Mouse (Mus musculus) spleen, embryonic (tissue): Measurements from ENCODE around the gene Mertk.
"Not testable (repeated sequence)": the region's sequence is repeated elsewhere in the genome, so short reads cannot be mapped to it uniquely, and the experiment has no call there.

Experiments
- CTCF ChIA-PET: fragments of 350-600 bp; sonication (Branson Sonifier 250); formaldehyde crosslinking; loops from one replicate; lab custom pipeline; 2022; lab: Charles Lee

Mertk gene

GRCm38 (mm10) chr2:128698693-128699181 is at the start of gene Mertk:
Mertk (plus strand) TSS chr2:128698956.
- CTCF ChIA-PET = interaction anchor here (0.5 kb wide), 1 partner anchor 359 kb away, joined by 10 read pairs; no protein-coding TSS in a partner anchor

- CTCF ChIA-PET = interaction anchor here (0.6 kb wide), 1 partner anchor 1614 kb away, joined by 4 read pairs; no protein-coding TSS in a partner anchor
Measured at GRCm38 (mm10) chr2:128680661-128681060, 18.1 kb upstream of the Mertk start.

GRCm38 (mm10) chr2:128686921-128687557 is 11.7 kb upstream of the Mertk start, which contains the start of gene Anapc1:
Anapc1 (minus strand) TSS chr2:128687391.
- CTCF ChIA-PET = no interaction called here

- CTCF ChIA-PET = interaction anchor here (0.6 kb wide), 1 partner anchor 114 kb away, joined by 4 read pairs; no protein-coding TSS in a partner anchor
Measured at GRCm38 (mm10) chr2:128687558-128688120, 11.1 kb upstream of the Mertk start.

GRCm38 (mm10) chr2:128692336-128692735 is 6.4 kb upstream of the Mertk start:
- CTCF ChIA-PET = no interaction called here

- CTCF ChIA-PET = no interaction called here
Measured at GRCm38 (mm10) chr2:128692771-128693170, 6.0 kb upstream of the Mertk start.

- CTCF ChIA-PET = no interaction called here
Measured at GRCm38 (mm10) chr2:128693236-128693635, 5.5 kb upstream of the Mertk start.

- CTCF ChIA-PET = not testable (repeated sequence)
Measured at GRCm38 (mm10) chr2:128693828-128694227, 4.9 kb upstream of the Mertk start.

GRCm38 (mm10) chr2:128694548-128694947 is 4.2 kb upstream of the Mertk start:
- CTCF ChIA-PET = no interaction called here

- CTCF ChIA-PET = no interaction called here
Measured at GRCm38 (mm10) chr2:128696426-128696825, 2.3 kb upstream of the Mertk start.

GRCm38 (mm10) chr2:128697047-128697446 is 1.7 kb upstream of the Mertk start:
- CTCF ChIA-PET = no interaction called here

- CTCF ChIA-PET = no interaction called here
Measured at GRCm38 (mm10) chr2:128697566-128697965, 1.2 kb upstream of the Mertk start.

- CTCF ChIA-PET = interaction anchor here (0.5 kb wide), 1 partner anchor 359 kb away, joined by 10 read pairs; no protein-coding TSS in a partner anchor
Measured at GRCm38 (mm10) chr2:128698140-128698692, 540 bp upstream of the Mertk start.

- CTCF ChIA-PET = interaction anchor here (1.1 kb wide), 1 partner anchor 100 kb away, joined by 15 read pairs; no protein-coding TSS in a partner anchor
Measured at GRCm38 (mm10) chr2:128699201-128699885, 587 bp downstream of the Mertk start.

GRCm38 (mm10) chr2:128704474-128704873 is 5.7 kb downstream of the Mertk start:
- CTCF ChIA-PET = no interaction called here

- CTCF ChIA-PET = no interaction called here
Measured at GRCm38 (mm10) chr2:128709264-128709663, 10.5 kb downstream of the Mertk start.

GRCm38 (mm10) chr2:128710609-128711008 is 11.9 kb downstream of the Mertk start:
- CTCF ChIA-PET = no interaction called here

GRCm38 (mm10) chr2:128712940-128713339 is 14.2 kb downstream of the Mertk start:
- CTCF ChIA-PET = no interaction called here

- CTCF ChIA-PET = no interaction called here
Measured at GRCm38 (mm10) chr2:128713548-128714003, 14.8 kb downstream of the Mertk start.

GRCm38 (mm10) chr2:128714724-128715241 is 16.0 kb downstream of the Mertk start:
- CTCF ChIA-PET = no interaction called here

- CTCF ChIA-PET = no interaction called here
Measured at GRCm38 (mm10) chr2:128715979-128716378, 17.2 kb downstream of the Mertk start.

GRCm38 (mm10) chr2:128719380-128719779 is 20.6 kb downstream of the Mertk start:
- CTCF ChIA-PET = no interaction called here
